Mouse (Mus musculus): ENCODE results near the gene Cand2. TPM values are rescaled to one million over a fixed set of nuclear protein-coding genes. Genes with fewer than 3 reads are reported as not detected.

The Cand2 gene
- polyA plus RNA-seq, 1 experiment, result 1.3 TPM

- Histone ChIP-seq H3K4me1 (ENCODE audit: control insufficient read depth, insufficient read depth, low read length) (peaks cover 4% of the 10 kb centered on the region; the same call in 1 of the 2 replicates), H3K27ac (ENCODE audit: control insufficient read depth, insufficient read depth, low read depth, low read length, poor library complexity) (no peak overlapping the region), H3K4me3 (replicated peaks; ENCODE audit: control insufficient read depth, low read depth, low read length) (no peak overlapping the region)
- TF ChIP-seq CTCF (IDR thresholded peaks at IDR 0.05; ENCODE audit: control insufficient read depth, insufficient read depth, low read length), result no peak
- 74% methylated on average over 10 of the region's 10 CpGs for WGBS
Measured at GRCm38 (mm10) chr6:115804432-115805192, 30.3 kb downstream of the Cand2 start.

- H3K27ac ChIP-seq (ENCODE audit: control insufficient read depth, insufficient read depth, low read depth, low read length, poor library complexity), result peak overlapping the region; percentile 82; the same call in 1 of the 2 replicates
- 2% methylated on average over 15 of the region's 15 CpGs for WGBS
- H3K4me1 ChIP-seq (ENCODE audit: control insufficient read depth, insufficient read depth, low read length), result peaks cover 4% of the 10 kb centered on the region; the same call in 1 of the 2 replicates
- TF ChIP-seq CTCF (IDR thresholded peaks at IDR 0.05; ENCODE audit: control insufficient read depth, insufficient read depth, low read length) (no peak), POLR2A (IDR thresholded peaks at IDR 0.05; ENCODE audit: borderline replicate concordance, control insufficient read depth, low read depth, low read length) (no peak)
- H3K4me3 ChIP-seq (replicated peaks; ENCODE audit: control insufficient read depth, low read depth, low read length), result peak overlapping the region; percentile 88
Measured at GRCm38 (mm10) chr6:115807464-115808195, 33.3 kb downstream of the Cand2 start.

DNA sequence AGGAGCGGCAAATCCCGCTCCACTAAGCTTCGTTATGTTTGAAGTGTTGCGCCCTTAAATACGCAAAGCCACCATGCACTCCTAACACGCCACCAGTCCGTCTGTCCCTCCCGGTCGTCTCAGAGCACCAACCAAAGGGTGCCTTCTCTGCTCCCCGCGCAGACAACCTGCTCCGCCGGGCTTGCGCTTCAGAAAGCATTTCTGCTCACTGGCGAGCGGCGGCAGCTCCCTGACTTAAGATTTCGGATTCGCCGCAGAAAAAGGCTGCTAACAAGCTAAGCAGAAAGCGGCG is 33.8 kb downstream of the Cand2 start:
- peak overlapping the region; percentile 82 for H3K27ac ChIP-seq (ENCODE audit: control insufficient read depth, insufficient read depth, low read depth, low read length, poor library complexity)
- H3K4me3 ChIP-seq (replicated peaks; ENCODE audit: control insufficient read depth, low read depth, low read length), result peak overlapping the region; percentile 88

GRCm38 (mm10) chr6:115808488-115809231 is 34.3 kb downstream of the Cand2 start, which contains the start of gene Rpl32:
TSS of gene Rpl32 (minus strand) at chr6:115808747.
- Histone ChIP-seq H3K4me3 (replicated peaks; ENCODE audit: control insufficient read depth, low read depth, low read length) (peak within 1 kb of the TSS; percentile 88), H3K4me1 (ENCODE audit: control insufficient read depth, insufficient read depth, low read length) (peaks cover 4% of the 10 kb centered on the region; the same call in 1 of the 2 replicates), H3K27ac (ENCODE audit: control insufficient read depth, insufficient read depth, low read depth, low read length, poor library complexity) (peak within 1 kb of the TSS; percentile 82)
- WGBS, result under 1% methylated on average over 47 of the region's 47 CpGs
- TF ChIP-seq CTCF (IDR thresholded peaks at IDR 0.05; ENCODE audit: control insufficient read depth, insufficient read depth, low read length) (no peak; the same call in 1 of the 2 replicates), POLR2A (IDR thresholded peaks at IDR 0.05; ENCODE audit: borderline replicate concordance, control insufficient read depth, low read depth, low read length) (peak; percentile 78)

More for the DNA sequence above, 33.8 kb downstream of the Cand2 start:
- TF ChIP-seq CTCF (IDR thresholded peaks at IDR 0.05; ENCODE audit: control insufficient read depth, insufficient read depth, low read length) (no peak), POLR2A (IDR thresholded peaks at IDR 0.05; ENCODE audit: borderline replicate concordance, control insufficient read depth, low read depth, low read length) (no peak)
- H3K4me1 ChIP-seq (ENCODE audit: control insufficient read depth, insufficient read depth, low read length), result peaks cover 4% of the 10 kb centered on the region; the same call in 1 of the 2 replicates
- WGBS, result under 1% methylated on average over 22 of the region's 22 CpGs

DNA sequence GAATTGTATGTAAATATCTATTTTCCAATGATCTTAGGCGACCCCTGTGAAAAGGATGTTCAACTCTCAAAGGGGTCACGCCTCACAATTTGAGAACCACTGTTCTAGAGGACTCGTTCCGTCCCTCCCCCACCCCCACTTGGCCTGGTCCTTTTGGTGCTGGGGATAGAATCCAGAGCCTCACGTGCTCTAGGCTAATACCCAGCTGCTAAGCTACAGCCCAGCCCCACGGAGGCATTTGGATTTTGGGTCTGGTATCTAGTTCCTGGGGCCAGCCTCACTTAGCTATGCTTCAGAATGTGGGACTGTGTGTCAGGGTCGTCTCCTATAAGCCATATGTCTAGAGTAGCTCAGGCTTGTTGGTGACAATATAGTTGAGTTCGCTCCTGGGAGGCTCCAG is 37.3 kb downstream of the Cand2 start:
- no peak for TF ChIP-seq POLR2A (IDR thresholded peaks at IDR 0.05; ENCODE audit: borderline replicate concordance, control insufficient read depth, low read depth, low read length)
- TF ChIP-seq CTCF (IDR thresholded peaks at IDR 0.05; ENCODE audit: control insufficient read depth, insufficient read depth, low read length), result no peak
- Histone ChIP-seq H3K4me3 (replicated peaks; ENCODE audit: control insufficient read depth, low read depth, low read length) (no peak overlapping the region), H3K27ac (ENCODE audit: control insufficient read depth, insufficient read depth, low read depth, low read length, poor library complexity) (no peak overlapping the region), H3K4me1 (ENCODE audit: control insufficient read depth, insufficient read depth, low read length) (peaks cover 4% of the 10 kb centered on the region; the same call in 1 of the 2 replicates)
- 82% methylated on average over 8 of the region's 8 CpGs for WGBS

DNA sequence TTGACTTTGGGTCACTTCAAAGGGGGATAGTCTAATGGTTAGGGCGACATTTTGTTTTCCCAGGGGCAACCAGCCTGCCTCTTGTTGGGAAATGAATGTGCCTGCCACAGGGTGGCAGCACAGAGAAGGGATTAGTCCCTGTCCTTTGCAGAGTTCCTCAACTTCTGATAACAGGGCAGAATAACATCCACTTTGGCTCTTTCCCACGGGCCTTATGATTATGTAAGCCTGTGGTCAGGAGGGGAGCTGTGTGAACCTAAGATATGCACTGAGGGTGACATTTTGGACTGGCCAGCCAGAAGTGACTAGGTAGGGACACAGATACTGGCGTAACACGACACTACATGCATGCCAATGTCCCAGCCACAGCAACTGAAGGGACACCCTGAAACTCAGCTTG is 39.8 kb downstream of the Cand2 start:
- 17% methylated on average over 4 of the region's 4 CpGs for WGBS
- H3K4me1 ChIP-seq (ENCODE audit: control insufficient read depth, insufficient read depth, low read length), result no peaks in the 10 kb centered on the region; the same call in 1 of the 2 replicates
- TF ChIP-seq POLR2A (IDR thresholded peaks at IDR 0.05; ENCODE audit: borderline replicate concordance, control insufficient read depth, low read depth, low read length), result no peak
- peak; percentile 73 for TF ChIP-seq CTCF (IDR thresholded peaks at IDR 0.05; ENCODE audit: control insufficient read depth, insufficient read depth, low read length)
- H3K4me3 ChIP-seq (replicated peaks; ENCODE audit: control insufficient read depth, low read depth, low read length), result no peak overlapping the region
- no peak overlapping the region for H3K27ac ChIP-seq (ENCODE audit: control insufficient read depth, insufficient read depth, low read depth, low read length, poor library complexity)

DNA sequence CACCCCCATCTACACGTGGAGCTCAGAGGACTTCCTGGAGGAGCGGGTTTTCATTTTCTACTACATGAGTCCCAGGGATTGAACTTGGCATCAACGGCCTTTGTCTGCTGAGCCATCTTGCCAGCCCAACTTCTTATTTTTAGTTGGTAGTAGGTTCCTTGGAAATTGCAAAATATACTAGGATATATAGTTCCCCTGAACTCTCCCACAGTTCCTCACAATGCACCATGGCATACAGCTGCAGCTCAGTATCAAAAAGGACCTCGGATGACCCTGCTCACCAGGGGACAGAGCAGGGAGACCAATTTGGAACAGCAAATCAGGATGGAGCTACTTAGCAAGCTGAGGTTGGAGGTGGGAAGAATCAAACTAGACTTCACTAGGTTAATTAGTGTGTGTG is 40.7 kb downstream of the Cand2 start:
- WGBS, result 53% methylated on average over 4 of the region's 4 CpGs
- Histone ChIP-seq H3K4me3 (replicated peaks; ENCODE audit: control insufficient read depth, low read depth, low read length) (no peak overlapping the region), H3K4me1 (ENCODE audit: control insufficient read depth, insufficient read depth, low read length) (no peaks in the 10 kb centered on the region; the same call in 1 of the 2 replicates), H3K27ac (ENCODE audit: control insufficient read depth, insufficient read depth, low read depth, low read length, poor library complexity) (no peak overlapping the region)
- no peak for TF ChIP-seq CTCF (IDR thresholded peaks at IDR 0.05; ENCODE audit: control insufficient read depth, insufficient read depth, low read length)
- TF ChIP-seq POLR2A (IDR thresholded peaks at IDR 0.05; ENCODE audit: borderline replicate concordance, control insufficient read depth, low read depth, low read length), result no peak

DNA sequence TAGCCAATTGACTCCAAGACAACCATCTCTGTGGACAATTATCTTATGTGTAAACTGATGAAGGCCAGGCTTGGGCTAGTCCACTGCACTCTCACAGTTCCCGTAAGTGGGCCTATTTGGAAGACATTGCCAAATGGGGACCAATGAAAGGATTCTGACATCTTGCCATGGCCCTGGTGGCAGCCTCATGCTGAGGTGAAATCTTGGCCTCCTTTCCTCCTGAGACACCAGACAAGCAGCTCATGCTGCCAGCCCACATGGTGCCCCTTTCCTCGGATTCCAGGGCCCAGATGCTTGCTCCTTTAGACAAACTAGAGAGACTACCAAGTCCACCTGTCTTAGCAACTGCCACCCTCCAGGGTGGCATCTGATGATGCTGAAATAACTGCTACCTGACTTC is 43.8 kb downstream of the Cand2 start:
- WGBS, result 87% methylated on average over 2 of the region's 2 CpGs
- no peaks in the 10 kb centered on the region; the same call in 1 of the 2 replicates for H3K4me1 ChIP-seq (ENCODE audit: control insufficient read depth, insufficient read depth, low read length)
- TF ChIP-seq POLR2A (IDR thresholded peaks at IDR 0.05; ENCODE audit: borderline replicate concordance, control insufficient read depth, low read depth, low read length) (no peak), CTCF (IDR thresholded peaks at IDR 0.05; ENCODE audit: control insufficient read depth, insufficient read depth, low read length) (no peak)
- H3K4me3 ChIP-seq (replicated peaks; ENCODE audit: control insufficient read depth, low read depth, low read length), result no peak overlapping the region
- no peak overlapping the region for H3K27ac ChIP-seq (ENCODE audit: control insufficient read depth, insufficient read depth, low read depth, low read length, poor library complexity)

Measured in bone marrow, adult 2 months (tissue).